ENCODE assay signal across 25 mouse cellular contexts in the genomic region with DNA sequence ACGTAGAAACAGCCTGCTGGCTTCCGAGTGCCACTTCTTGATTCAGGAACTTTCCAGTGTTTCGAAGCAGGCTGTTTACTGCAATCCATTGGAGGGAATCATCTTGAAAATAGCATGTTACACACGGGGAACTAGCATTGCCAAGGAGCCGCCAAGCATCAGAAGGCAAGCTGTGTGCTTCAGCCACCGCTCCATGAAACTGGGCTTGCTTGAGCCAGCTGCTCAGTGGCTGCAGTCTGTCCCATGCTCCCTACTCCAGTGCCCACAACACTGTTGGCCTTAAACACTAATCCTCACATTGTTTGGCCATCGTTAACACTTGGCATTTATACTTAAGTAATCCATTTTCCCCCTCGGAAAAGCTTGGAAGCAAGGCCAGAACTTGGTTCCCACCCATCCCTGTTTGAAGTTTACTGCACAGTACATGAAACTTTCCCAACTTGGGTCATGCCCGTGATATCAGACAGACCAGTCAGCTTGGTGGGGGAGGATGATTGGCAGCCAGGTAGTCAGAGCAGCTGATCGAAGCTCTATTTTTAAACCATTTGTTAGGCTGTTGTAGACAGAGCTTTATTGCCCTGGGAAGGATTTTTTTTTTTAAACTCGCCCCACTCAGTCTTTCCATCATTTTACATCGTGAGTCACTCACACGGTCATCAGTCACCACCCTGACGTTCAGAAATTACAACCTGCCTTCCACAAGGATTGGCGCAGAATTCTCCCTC. TPM values are rescaled to one million over a fixed set of nuclear protein-coding genes. Genes with fewer than 3 reads are reported as not detected.
DNase-seq lines count a peak whose midpoint lies in the region; ATAC-seq and TF ChIP-seq lines count a peak whose summit lies in the region.
"Had no signal": no experiment of that assay in that cellular context is flagged by ENCODE, and none has a peak within 500 bp of the region (broad histone marks: within the 10 kb centered on the region; RNA-seq: fewer than 3 reads in every experiment).

No protein-coding gene starts in this region.

- ATAC-seq in hindbrain, postnatal 0 days, result 0 out of 2 replicates have a peak, but pooled peaks have one; percentile 48
- no peak for ATAC-seq in limb, embryonic 15.5 days (ENCODE audit: insufficient number of reproducible peaks, low FRiP score, low TSS enrichment, low read depth)

- no peak overlapping the region for H3K27ac ChIP-seq in hindbrain, postnatal 0 days
- H3K27ac ChIP-seq in hindbrain, embryonic 10.5 days, result no peak overlapping the region
- H3K27ac ChIP-seq in limb, embryonic 15.5 days, result peak overlapping the region; percentile 28; the same call in 1 of the 2 replicates
- H3K27ac ChIP-seq: hindbrain, embryonic 14.5 days; kidney, postnatal 0 days; stomach, embryonic 15.5 days had no signal

- H3K27me3 ChIP-seq in hindbrain, postnatal 0 days (ENCODE audit: insufficient read depth, low read length), result no peaks in the 10 kb centered on the region
- H3K27me3 ChIP-seq in hindbrain, embryonic 10.5 days (ENCODE audit: insufficient read depth, poor library complexity, severe bottlenecking), result no peaks in the 10 kb centered on the region
- H3K27me3 ChIP-seq in limb, embryonic 15.5 days, result no peaks in the 10 kb centered on the region
- H3K27me3 ChIP-seq: stomach, embryonic 15.5 days had no signal

- H3K4me1 ChIP-seq in hindbrain, postnatal 0 days (ENCODE audit: insufficient read depth, low read length), result no peaks in the 10 kb centered on the region
- H3K4me1 ChIP-seq in hindbrain, embryonic 10.5 days (replicated peaks), result no peaks in the 10 kb centered on the region; the same call in 1 of the 2 replicates
- H3K4me1 ChIP-seq in limb, embryonic 15.5 days, result peaks cover 29% of the 10 kb centered on the region
- H3K4me1 ChIP-seq: stomach, embryonic 15.5 days had no signal

- H3K9ac ChIP-seq in hindbrain, postnatal 0 days (replicated peaks; ENCODE audit: low read length), result no peak overlapping the region
- no peak overlapping the region for H3K9ac ChIP-seq in limb, embryonic 15.5 days
- H3K9ac ChIP-seq: hindbrain, embryonic 14.5 days; stomach, embryonic 15.5 days had no signal

- H3K36me3 ChIP-seq in hindbrain, postnatal 0 days (ENCODE audit: insufficient read depth, low read length), result peaks cover 7% of the 10 kb centered on the region; the same call in 1 of the 2 replicates
- peaks cover 55% of the 10 kb centered on the region for H3K36me3 ChIP-seq in hindbrain, embryonic 10.5 days
- H3K36me3 ChIP-seq in limb, embryonic 15.5 days, result peaks cover 40% of the 10 kb centered on the region

- H3K9me3 ChIP-seq in hindbrain, postnatal 0 days (ENCODE audit: low read length), result no peaks in the 10 kb centered on the region
- no peaks in the 10 kb centered on the region for H3K9me3 ChIP-seq in hindbrain, embryonic 10.5 days
- no peaks in the 10 kb centered on the region for H3K9me3 ChIP-seq in limb, embryonic 15.5 days
- H3K9me3 ChIP-seq: megakaryocyte, embryonic 14.5 days; stomach, embryonic 15.5 days had no signal

- no peak overlapping the region for H3K4me2 ChIP-seq in hindbrain, postnatal 0 days (ENCODE audit: low read depth, low read length)
- H3K4me2 ChIP-seq in limb, embryonic 15.5 days, result no peak overlapping the region
- H3K4me2 ChIP-seq: hindbrain, embryonic 14.5 days; liver, embryonic 11.5 days; stomach, embryonic 15.5 days had no signal

- WGBS in hindbrain, postnatal 0 days, result 65% methylated on average over 15 of the region's 15 CpGs
- WGBS in hindbrain, embryonic 10.5 days, result 92% methylated on average over 15 of the region's 15 CpGs
- WGBS in limb, embryonic 15.5 days, result 61% methylated on average over 15 of the region's 15 CpGs

- TF ChIP-seq CTCF in hindbrain, postnatal 0 days (IDR thresholded peaks at IDR 0.05; ENCODE audit: low read depth), result no peak

- peak; percentile 14 for DNase-seq in heart, adult 8-10 months (ENCODE audit: low spot score)
- no peak for DNase-seq in heart, adult 11 months
- DNase-seq in hindbrain, postnatal 0 days (ENCODE audit: low spot score), result peak; percentile 37
- no peak for DNase-seq in hindbrain, embryonic 10.5 days (ENCODE audit: low spot score)
- peak; percentile 26 for DNase-seq in adipocyte (ENCODE audit: low spot score)
- DNase-seq in layer of hippocampus, postnatal 36 days, result no peak
- DNase-seq: adrenal gland, adult 8-10 months; cerebellum, adult 9-11 months; embryo, embryonic 11 days; kidney, adult 11 months; lung, adult 18-20 months; midbrain, embryonic 14.5 days; retina, postnatal 1 day; thymus, adult 2 months had no signal

- H3K4me3 ChIP-seq in hindbrain, postnatal 0 days (ENCODE audit: low read length), result no peak overlapping the region
- H3K4me3 ChIP-seq in hindbrain, embryonic 10.5 days, result no peak overlapping the region
- H3K4me3 ChIP-seq in limb, embryonic 15.5 days, result no peak overlapping the region
- H3K4me3 ChIP-seq: megakaryocyte, embryonic 14.5 days; stomach, embryonic 15.5 days had no signal

RNA-seq across cellular contexts. Expression of gene 1700010B08Rik, which starts 13.2 kb away (rescaled TPM):
- total RNA-seq in heart, adult 8-10 months (2022), result not detected
- not detected in 2 replicates for total RNA-seq in hindbrain, postnatal 0 days (2014; rRNA removed)
- polyA plus RNA-seq in hindbrain, postnatal 0 days (2015; fragmentation: Nextera tagmentation; extraction: Ambion mirVana), result not detected in 2 replicates
- polyA plus RNA-seq in hindbrain, embryonic 10.5 days (2016; fragmentation: Nextera tagmentation; extraction: Ambion mirVana), result not detected in 2 replicates
- not detected in 2 replicates for polyA plus RNA-seq in limb, embryonic 15.5 days (2015; fragmentation: Nextera tagmentation; extraction: Ambion mirVana)
- not detected for total RNA-seq in layer of hippocampus, postnatal 36 days (2021)
- total RNA-seq: gastrocnemius, adult 18-20 months; granulocyte monocyte progenitor cell, adult 5-6 weeks; layer of hippocampus, postnatal 14 days; left cerebral cortex, postnatal 25 days had no signal
- polyA plus RNA-seq: embryonic facial prominence, embryonic 14.5 days; hindbrain, embryonic 14.5 days; kidney, postnatal 0 days; liver, embryonic 11.5 days; midbrain, embryonic 14.5 days; stomach, embryonic 15.5 days; thymus, adult 2 months had no signal

RNA-seq across cellular contexts. Expression of gene Vapb, which starts 31.3 kb away (rescaled TPM):
- 100 to 1,000 TPM; 111 to 126 (median 118) TPM for total RNA-seq in heart, adult 8-10 months (2022)
- 31.4 and 34.1 TPM in 2 replicates for total RNA-seq in hindbrain, postnatal 0 days (2014; rRNA removed)
- polyA plus RNA-seq in hindbrain, postnatal 0 days (2015; fragmentation: Nextera tagmentation; extraction: Ambion mirVana), result 15.8 and 18.8 TPM in 2 replicates
- 11.7 and 14.9 TPM in 2 replicates for polyA plus RNA-seq in hindbrain, embryonic 10.5 days (2016; fragmentation: Nextera tagmentation; extraction: Ambion mirVana)
- 10.3 and 15.7 TPM in 2 replicates for polyA plus RNA-seq in limb, embryonic 15.5 days (2015; fragmentation: Nextera tagmentation; extraction: Ambion mirVana)
- total RNA-seq in layer of hippocampus, postnatal 36 days (2021), result 100 to 1,000 TPM; 114 to 126 TPM

RNA-seq across cellular contexts. Expression of gene Rab22a, which starts 46.4 kb away (rescaled TPM):
- total RNA-seq in heart, adult 8-10 months (2022), result 10 to 100 TPM; 32.9 to 41.6 (median 36.0) TPM
- total RNA-seq in hindbrain, postnatal 0 days (2014; rRNA removed), result 14.0 and 22.2 TPM in 2 replicates
- 32.9 and 36.0 TPM in 2 replicates for polyA plus RNA-seq in hindbrain, postnatal 0 days (2015; fragmentation: Nextera tagmentation; extraction: Ambion mirVana)
- polyA plus RNA-seq in hindbrain, embryonic 10.5 days (2016; fragmentation: Nextera tagmentation; extraction: Ambion mirVana), result 25.9 and 31.4 TPM in 2 replicates
- 43.0 and 45.5 TPM in 2 replicates for polyA plus RNA-seq in limb, embryonic 15.5 days (2015; fragmentation: Nextera tagmentation; extraction: Ambion mirVana)
- 10 to 100 TPM; 27.1 to 27.8 TPM for total RNA-seq in layer of hippocampus, postnatal 36 days (2021)

Comparison
In these comparisons a context has a peak if more than half of its experiments do, and no peak if none do; other contexts are left out.
1. DNase-seq: peak in heart, adult 8-10 months (single experiment), hindbrain, postnatal 0 days (single experiment) and adipocyte (single experiment); none in heart, adult 11 months (single experiment), hindbrain, embryonic 10.5 days (single experiment) and layer of hippocampus, postnatal 36 days (0 of 2).